Mouse (Mus musculus): ENCODE data around the gene Zfp60. TPM values are rescaled to one million over a fixed set of nuclear protein-coding genes. Genes with fewer than 3 reads are reported as not detected.
"Not testable (repeated sequence)": the region's sequence is repeated elsewhere in the genome, so short reads cannot be mapped to it uniquely, and the experiment has no call there.

Gene Zfp60
- polyA plus RNA-seq, 1 experiment: 2.0 TPM

DNA sequence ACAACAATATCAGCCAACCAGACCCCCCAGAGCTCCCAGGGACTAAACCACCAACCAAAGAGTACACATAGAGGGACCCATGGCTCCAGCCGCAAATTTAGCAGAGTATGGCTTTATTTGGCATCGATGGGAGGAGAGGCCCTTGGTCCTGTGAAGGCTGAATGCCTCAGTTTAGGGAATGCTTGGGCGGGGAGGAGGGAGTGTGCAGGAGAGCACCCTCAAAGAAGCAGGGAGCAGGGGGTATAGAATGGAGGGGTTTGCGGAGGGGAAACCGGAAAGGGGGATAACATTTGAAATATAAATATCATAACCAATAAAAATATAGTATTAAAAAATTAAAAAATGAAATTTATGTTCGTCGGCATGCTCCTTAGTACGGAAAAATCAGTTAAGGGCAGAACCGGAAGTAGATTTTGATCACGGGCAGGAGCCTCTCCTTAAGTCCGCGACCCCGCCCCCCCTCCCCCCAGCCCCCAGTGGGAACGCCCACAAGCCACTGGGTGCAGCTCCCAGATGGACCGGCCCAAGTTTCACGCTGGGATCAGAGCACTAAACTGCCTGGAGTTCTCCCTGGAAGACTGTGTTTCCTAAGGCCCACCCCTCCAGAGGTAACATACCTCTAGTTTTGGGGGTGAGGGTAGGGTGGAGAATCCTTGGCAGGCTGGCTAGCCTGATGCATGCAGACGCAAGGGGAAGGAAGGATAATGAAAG lies 34.1 kb downstream of the Zfp60 start:
- H3ac ChIP-seq (ENCODE audit: control insufficient read depth, insufficient read length): no peak overlapping the region
- H3K4me2 ChIP-seq (ENCODE audit: low read depth): peak overlapping the region; percentile 22
- H3K36me3 ChIP-seq (ENCODE audit: control insufficient read depth, insufficient read depth): no peaks in the 10 kb centered on the region
- no peak for TF ChIP-seq CEBPB (IDR thresholded peaks at IDR 0.05; ENCODE audit: insufficient read depth, poor library complexity, severe bottlenecking)
- no peak for TF ChIP-seq SRF (IDR thresholded peaks at IDR 0.05; ENCODE audit: control insufficient read depth, insufficient read length, low read depth)
- no peak for TF ChIP-seq MYOG (IDR thresholded peaks at IDR 0.05; ENCODE audit: control insufficient read depth in 1 of 3, insufficient read depth in 1 of 3, insufficient read length in 2 of 3, low read depth in 2 of 3)
- no peak for TF ChIP-seq POLR2A (IDR thresholded peaks at IDR 0.05; ENCODE audit: insufficient read length, low read depth)
- no peak for TF ChIP-seq POLR2AphosphoS2 (IDR thresholded peaks at IDR 0.05; ENCODE audit: insufficient read length, low read depth)
- no peak for TF ChIP-seq MAX (IDR thresholded peaks at IDR 0.05; ENCODE audit: low read depth)
- no peak for TF ChIP-seq USF1 (IDR thresholded peaks at IDR 0.05; ENCODE audit: low read depth)
- no peak for TF ChIP-seq TCF3 (IDR thresholded peaks at IDR 0.05; ENCODE audit: insufficient read length, low read depth)
- no peak for TF ChIP-seq E2F4 (IDR thresholded peaks at IDR 0.05; ENCODE audit: insufficient read depth)
- TF ChIP-seq MYOD1 (IDR thresholded peaks at IDR 0.05; ENCODE audit: control insufficient read depth in 1 of 3, insufficient read length in 2 of 3, low read depth in 2 of 3): no peak
- TF ChIP-seq TCF12 (IDR thresholded peaks at IDR 0.05; ENCODE audit: insufficient read depth, poor library complexity, severe bottlenecking): no peak
- H3K4me3 ChIP-seq: no peak overlapping the region
- no peaks in the 10 kb centered on the region for H3K27me3 ChIP-seq (ENCODE audit: control insufficient read depth, insufficient read depth, insufficient read length)
- no peaks in the 10 kb centered on the region for H3K79me2 ChIP-seq (ENCODE audit: control insufficient read depth, insufficient read depth)

DNA sequence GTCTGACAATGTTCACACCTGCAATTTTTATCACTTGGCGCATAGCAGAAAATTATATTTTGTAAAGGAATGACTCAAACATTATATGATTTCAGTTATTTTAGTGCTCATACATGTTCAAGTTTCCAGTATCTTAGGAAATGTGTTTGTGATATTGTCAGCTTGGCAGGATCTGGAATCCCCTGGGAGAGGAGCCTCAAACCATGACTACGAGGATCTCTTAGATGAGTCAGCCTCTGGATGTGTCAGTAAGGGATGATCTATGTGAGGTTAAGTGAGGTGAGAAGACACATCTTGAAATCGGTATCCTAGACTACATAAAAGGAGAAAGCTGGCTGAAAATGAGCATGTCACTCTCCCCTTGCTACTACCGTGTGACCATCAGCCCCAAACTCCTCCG lies 58.1 kb downstream of the Zfp60 start:
- no peak overlapping the region for H3ac ChIP-seq (ENCODE audit: control insufficient read depth, insufficient read length)
- H3K27me3 ChIP-seq (ENCODE audit: control insufficient read depth, insufficient read depth, insufficient read length): no peaks in the 10 kb centered on the region
- H3K79me2 ChIP-seq (ENCODE audit: control insufficient read depth, insufficient read depth): no peaks in the 10 kb centered on the region
- no peak for TF ChIP-seq POLR2A (IDR thresholded peaks at IDR 0.05; ENCODE audit: insufficient read length, low read depth)
- no peak for TF ChIP-seq TCF12 (IDR thresholded peaks at IDR 0.05; ENCODE audit: insufficient read depth, poor library complexity, severe bottlenecking)
- TF ChIP-seq USF1 (IDR thresholded peaks at IDR 0.05; ENCODE audit: low read depth): no peak
- TF ChIP-seq POLR2AphosphoS2 (IDR thresholded peaks at IDR 0.05; ENCODE audit: insufficient read length, low read depth): no peak
- no peak for TF ChIP-seq TCF3 (IDR thresholded peaks at IDR 0.05; ENCODE audit: insufficient read length, low read depth)
- TF ChIP-seq CEBPB (IDR thresholded peaks at IDR 0.05; ENCODE audit: insufficient read depth, poor library complexity, severe bottlenecking): no peak
- TF ChIP-seq SRF (IDR thresholded peaks at IDR 0.05; ENCODE audit: control insufficient read depth, insufficient read length, low read depth): no peak
- TF ChIP-seq MYOG (IDR thresholded peaks at IDR 0.05; ENCODE audit: control insufficient read depth in 1 of 3, insufficient read depth in 1 of 3, insufficient read length in 2 of 3, low read depth in 2 of 3): no peak
- no peak for TF ChIP-seq E2F4 (IDR thresholded peaks at IDR 0.05; ENCODE audit: insufficient read depth)
- no peak for TF ChIP-seq MYOD1 (IDR thresholded peaks at IDR 0.05; ENCODE audit: control insufficient read depth in 1 of 3, insufficient read length in 2 of 3, low read depth in 2 of 3)
- TF ChIP-seq REST (IDR thresholded peaks at IDR 0.05; ENCODE audit: insufficient read depth, insufficient read length): no peak
- TF ChIP-seq MAX (IDR thresholded peaks at IDR 0.05; ENCODE audit: low read depth): no peak
- H3K4me2 ChIP-seq (ENCODE audit: low read depth): no peak overlapping the region
- no peaks in the 10 kb centered on the region for H3K36me3 ChIP-seq (ENCODE audit: control insufficient read depth, insufficient read depth)
- H3K4me3 ChIP-seq: no peak overlapping the region

DNA sequence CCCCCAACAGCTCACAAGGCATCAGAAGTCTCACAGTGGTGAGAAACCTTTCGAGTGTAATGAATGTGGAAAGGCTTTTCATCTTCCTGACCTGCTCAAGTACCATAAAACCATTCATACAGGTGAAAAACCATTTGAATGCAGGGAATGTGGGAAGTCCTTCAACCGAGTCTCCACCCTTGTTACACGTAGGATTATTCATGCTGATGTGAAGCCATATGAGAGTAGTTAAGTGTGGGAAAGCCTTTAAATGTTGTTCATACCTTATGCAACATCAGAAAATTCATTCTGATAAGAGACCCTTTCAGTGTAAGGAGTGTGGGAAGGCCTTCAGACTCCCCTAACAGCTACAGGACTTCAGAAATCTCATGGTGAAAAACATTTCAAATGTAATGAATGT lies 62.7 kb downstream of the Zfp60 start:
- not testable (repeated sequence) for H3K79me2 ChIP-seq (ENCODE audit: control insufficient read depth, insufficient read depth); H3K27me3 ChIP-seq (ENCODE audit: control insufficient read depth, insufficient read depth, insufficient read length); H3ac ChIP-seq (ENCODE audit: control insufficient read depth, insufficient read length); H3K4me3 ChIP-seq; H3K4me2 ChIP-seq (ENCODE audit: low read depth); H3K36me3 ChIP-seq (ENCODE audit: control insufficient read depth, insufficient read depth)

DNA sequence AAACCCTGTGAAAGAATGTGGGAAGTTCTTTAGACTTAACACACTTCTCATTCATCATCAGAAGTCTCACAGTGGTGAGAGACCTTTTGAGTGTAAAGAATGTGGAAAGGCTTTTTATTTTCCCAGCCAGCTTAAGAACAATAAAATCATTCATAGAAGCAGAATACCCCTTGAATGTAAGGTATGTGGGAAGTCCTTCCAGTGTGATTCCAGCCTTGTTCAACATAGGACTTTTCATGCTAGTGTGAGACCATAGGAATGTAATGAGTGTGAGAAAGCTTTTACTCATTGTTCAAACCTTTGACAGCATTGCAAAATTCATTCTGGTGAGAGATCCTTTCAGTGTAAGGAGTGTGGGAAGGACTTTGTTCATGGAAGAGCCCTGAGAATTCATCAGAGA lies 63.4 kb downstream of the Zfp60 start:
- TF ChIP-seq MAX (IDR thresholded peaks at IDR 0.05; ENCODE audit: low read depth) (no peak), MYOG (IDR thresholded peaks at IDR 0.05; ENCODE audit: control insufficient read depth in 1 of 3, insufficient read depth in 1 of 3, insufficient read length in 2 of 3, low read depth in 2 of 3) (no peak), USF1 (IDR thresholded peaks at IDR 0.05; ENCODE audit: low read depth) (no peak), SRF (IDR thresholded peaks at IDR 0.05; ENCODE audit: control insufficient read depth, insufficient read length, low read depth) (no peak), TCF12 (IDR thresholded peaks at IDR 0.05; ENCODE audit: insufficient read depth, poor library complexity, severe bottlenecking) (no peak)
- no peak overlapping the region for H3ac ChIP-seq (ENCODE audit: control insufficient read depth, insufficient read length)
- H3K27me3 ChIP-seq (ENCODE audit: control insufficient read depth, insufficient read depth, insufficient read length): peaks cover 4% of the 10 kb centered on the region
- no peaks in the 10 kb centered on the region for H3K36me3 ChIP-seq (ENCODE audit: control insufficient read depth, insufficient read depth)
- H3K4me3 ChIP-seq: no peak overlapping the region
- H3K4me2 ChIP-seq (ENCODE audit: low read depth): no peak overlapping the region
- no peaks in the 10 kb centered on the region for H3K79me2 ChIP-seq (ENCODE audit: control insufficient read depth, insufficient read depth)

DNA sequence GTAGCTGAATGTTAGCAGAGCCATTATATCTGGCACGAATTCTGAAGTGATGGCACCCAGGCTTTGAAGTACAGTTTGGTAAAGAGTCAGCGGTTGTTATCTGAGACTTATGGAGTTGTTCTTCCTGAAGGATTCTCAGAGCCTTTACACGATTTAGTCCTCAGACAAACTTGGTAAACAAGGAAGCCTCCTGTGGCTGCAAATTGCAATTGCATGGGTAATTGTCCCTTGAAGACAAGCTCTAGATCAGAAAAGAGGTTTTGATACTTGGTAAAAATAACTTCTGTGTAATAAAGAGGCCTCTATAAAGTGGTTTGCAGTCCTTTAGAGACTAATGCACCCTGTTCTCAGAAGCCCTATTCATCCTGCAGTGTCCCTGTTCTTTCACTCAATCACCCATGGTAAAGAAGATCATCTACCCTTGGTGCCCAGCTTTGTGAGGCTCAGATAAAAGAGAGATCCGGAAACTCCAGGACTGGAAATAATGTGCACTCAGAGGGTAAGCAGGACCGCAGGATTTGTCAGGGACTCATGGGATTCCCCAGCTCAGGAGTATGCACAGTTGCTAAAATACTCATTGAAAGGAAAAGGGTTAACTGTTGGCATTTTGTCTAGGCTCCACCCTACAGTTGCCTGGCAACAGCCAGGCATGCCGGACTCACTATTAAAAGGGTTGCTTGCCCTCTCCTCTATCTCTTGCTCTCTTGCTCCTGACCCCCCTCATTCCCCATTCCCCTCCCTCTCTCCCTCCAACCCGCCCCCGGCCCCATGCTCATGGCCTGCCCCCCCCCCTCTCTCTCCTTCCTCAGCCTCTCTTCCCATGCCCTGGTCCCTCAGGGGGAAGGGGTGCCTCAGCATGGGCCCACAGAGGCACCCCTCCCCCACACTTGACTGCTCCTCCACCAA lies 67.0 kb downstream of the Zfp60 start:
- Histone ChIP-seq H3ac (ENCODE audit: control insufficient read depth, insufficient read length) (no peak overlapping the region), H3K79me2 (ENCODE audit: control insufficient read depth, insufficient read depth) (no peaks in the 10 kb centered on the region), H3K4me3 (no peak overlapping the region), H3K36me3 (ENCODE audit: control insufficient read depth, insufficient read depth) (no peaks in the 10 kb centered on the region), H3K4me2 (ENCODE audit: low read depth) (no peak overlapping the region), H3K27me3 (ENCODE audit: control insufficient read depth, insufficient read depth, insufficient read length) (peaks cover 4% of the 10 kb centered on the region)
- TF ChIP-seq USF1 (IDR thresholded peaks at IDR 0.05; ENCODE audit: low read depth) (no peak), CEBPB (IDR thresholded peaks at IDR 0.05; ENCODE audit: insufficient read depth, poor library complexity, severe bottlenecking) (no peak), MYOG (IDR thresholded peaks at IDR 0.05; ENCODE audit: control insufficient read depth in 1 of 3, insufficient read depth in 1 of 3, insufficient read length in 2 of 3, low read depth in 2 of 3) (no peak), TCF12 (IDR thresholded peaks at IDR 0.05; ENCODE audit: insufficient read depth, poor library complexity, severe bottlenecking) (no peak), POLR2A (IDR thresholded peaks at IDR 0.05; ENCODE audit: insufficient read length, low read depth) (no peak), MAX (IDR thresholded peaks at IDR 0.05; ENCODE audit: low read depth) (no peak), SRF (IDR thresholded peaks at IDR 0.05; ENCODE audit: control insufficient read depth, insufficient read length, low read depth) (no peak), TCF3 (IDR thresholded peaks at IDR 0.05; ENCODE audit: insufficient read length, low read depth) (no peak), REST (IDR thresholded peaks at IDR 0.05; ENCODE audit: insufficient read depth, insufficient read length) (no peak), MYOD1 (IDR thresholded peaks at IDR 0.05; ENCODE audit: control insufficient read depth in 1 of 3, insufficient read length in 2 of 3, low read depth in 2 of 3) (no peak), E2F4 (IDR thresholded peaks at IDR 0.05; ENCODE audit: insufficient read depth) (no peak), POLR2AphosphoS2 (IDR thresholded peaks at IDR 0.05; ENCODE audit: insufficient read length, low read depth) (no peak)

Data from myocyte (in vitro differentiated cells).